Mouse (Mus musculus): ENCODE measurements around the gene Slc17a5. TPM values are rescaled to one million over a fixed set of nuclear protein-coding genes. Genes with fewer than 3 reads are reported as not detected.

The Slc17a5 gene
- polyA plus RNA-seq, 1 experiment from 2014 or later, result 8.5 TPM

DNA sequence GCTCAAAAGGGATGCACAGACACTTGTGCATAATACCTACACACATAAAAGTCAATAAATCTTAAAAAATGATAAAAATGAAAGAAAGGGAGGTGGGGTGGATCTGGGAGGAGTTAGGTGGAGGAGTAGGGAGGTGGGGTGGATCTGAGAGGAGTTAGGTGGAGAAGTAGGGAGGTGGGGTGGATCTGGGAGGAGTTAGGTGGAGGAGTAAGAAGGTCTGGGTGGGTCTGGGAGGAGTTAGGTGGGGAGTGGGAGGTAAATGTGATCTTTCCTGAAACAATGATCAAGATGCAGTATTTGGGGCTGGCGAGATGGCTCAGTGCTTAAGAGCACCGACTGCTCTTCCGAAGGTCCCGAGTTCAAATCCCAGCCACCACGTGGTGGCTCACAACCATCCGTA, 82.6 kb downstream of the Slc17a5 start:
- Histone ChIP-seq H3K4me3 (ENCODE audit: low read depth, low read length) (no peak overlapping the region), H3K27me3 (replicated peaks; ENCODE audit: control insufficient read depth, insufficient read depth, low read length) (no peaks in the 10 kb centered on the region), H3K4me2 (no peak overlapping the region), H3K9ac (ENCODE audit: low read depth, low read length) (no peak overlapping the region), H3K36me3 (ENCODE audit: control insufficient read depth, insufficient read depth, low read length) (no peaks in the 10 kb centered on the region), H3K9me3 (ENCODE audit: control insufficient read depth, low read length) (no peaks in the 10 kb centered on the region), H3K4me1 (replicated peaks; ENCODE audit: control insufficient read depth, insufficient read depth, low read length) (peaks cover 14% of the 10 kb centered on the region), H3K27ac (ENCODE audit: low read depth, low read length) (no peak overlapping the region)
- no peak for DNase-seq (ENCODE audit: low spot score)
- WGBS, result 86% methylated on average over 6 of the region's 6 CpGs
- ATAC-seq (replicated peaks; ENCODE audit: low FRiP score), result no peak

DNA sequence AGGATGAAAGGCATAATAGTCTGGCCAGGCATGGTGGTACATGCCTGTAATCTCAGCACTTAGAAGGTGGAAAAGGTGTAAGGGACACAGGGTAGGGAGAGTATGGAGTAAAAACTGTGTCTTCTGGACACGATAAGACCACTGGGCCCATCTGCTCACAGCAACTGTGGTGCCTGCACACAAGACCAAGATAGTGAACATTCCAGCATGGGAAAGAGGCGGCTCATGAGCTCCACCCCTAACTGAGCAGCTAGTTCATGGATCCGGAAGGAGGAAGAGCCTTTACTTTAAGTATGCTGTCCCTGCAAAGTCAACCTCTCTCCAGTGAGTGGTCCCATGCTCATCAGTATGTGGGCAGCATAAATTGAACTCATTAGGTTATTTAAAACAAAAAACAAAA, 83.2 kb downstream of the Slc17a5 start:
- H3K9ac ChIP-seq (ENCODE audit: low read depth, low read length), result no peak overlapping the region
- H3K9me3 ChIP-seq (ENCODE audit: control insufficient read depth, low read length), result no peaks in the 10 kb centered on the region
- peaks cover 14% of the 10 kb centered on the region for H3K4me1 ChIP-seq (replicated peaks; ENCODE audit: control insufficient read depth, insufficient read depth, low read length)
- no peak overlapping the region for H3K4me2 ChIP-seq
- no peaks in the 10 kb centered on the region for H3K27me3 ChIP-seq (replicated peaks; ENCODE audit: control insufficient read depth, insufficient read depth, low read length)
- ATAC-seq (replicated peaks; ENCODE audit: low FRiP score) (no peak), DNase-seq (ENCODE audit: low spot score) (no peak)
- WGBS, result 57% methylated on average over 3 of the region's 3 CpGs
- no peak overlapping the region for H3K27ac ChIP-seq (ENCODE audit: low read depth, low read length)
- H3K36me3 ChIP-seq (ENCODE audit: control insufficient read depth, insufficient read depth, low read length), result no peaks in the 10 kb centered on the region
- no peak overlapping the region for H3K4me3 ChIP-seq (ENCODE audit: low read depth, low read length)

DNA sequence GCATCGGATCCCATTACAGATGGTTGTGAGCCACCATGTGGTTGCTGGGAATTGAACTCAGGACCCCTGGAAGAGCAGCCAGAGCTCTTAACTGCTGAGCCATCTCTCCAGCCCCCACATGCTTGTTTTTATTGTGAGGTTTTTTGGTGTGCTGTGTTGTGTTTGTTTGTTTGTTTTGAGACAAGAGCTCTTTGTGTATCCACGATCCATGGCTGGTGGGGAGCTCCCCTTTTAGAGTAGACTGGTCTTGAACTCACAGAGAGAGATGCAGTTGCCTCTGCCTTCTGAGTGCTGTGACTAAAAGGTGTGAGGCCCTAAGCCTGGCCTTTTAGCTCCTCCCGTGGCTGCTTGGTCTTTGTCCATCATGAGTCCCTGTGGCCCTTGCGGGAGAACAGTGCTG, 83.7 kb downstream of the Slc17a5 start:
- no peak for ATAC-seq (replicated peaks; ENCODE audit: low FRiP score)
- no peak overlapping the region for H3K4me2 ChIP-seq
- WGBS, result 66% methylated on average over 4 of the region's 4 CpGs
- no peaks in the 10 kb centered on the region for H3K27me3 ChIP-seq (replicated peaks; ENCODE audit: control insufficient read depth, insufficient read depth, low read length)
- no peak for DNase-seq (ENCODE audit: low spot score)
- no peak overlapping the region for H3K4me3 ChIP-seq (ENCODE audit: low read depth, low read length)
- H3K9ac ChIP-seq (ENCODE audit: low read depth, low read length), result no peak overlapping the region
- H3K27ac ChIP-seq (ENCODE audit: low read depth, low read length), result no peak overlapping the region
- H3K9me3 ChIP-seq (ENCODE audit: control insufficient read depth, low read length), result no peaks in the 10 kb centered on the region
- H3K4me1 ChIP-seq (replicated peaks; ENCODE audit: control insufficient read depth, insufficient read depth, low read length), result peaks cover 14% of the 10 kb centered on the region
- no peaks in the 10 kb centered on the region for H3K36me3 ChIP-seq (ENCODE audit: control insufficient read depth, insufficient read depth, low read length)

DNA sequence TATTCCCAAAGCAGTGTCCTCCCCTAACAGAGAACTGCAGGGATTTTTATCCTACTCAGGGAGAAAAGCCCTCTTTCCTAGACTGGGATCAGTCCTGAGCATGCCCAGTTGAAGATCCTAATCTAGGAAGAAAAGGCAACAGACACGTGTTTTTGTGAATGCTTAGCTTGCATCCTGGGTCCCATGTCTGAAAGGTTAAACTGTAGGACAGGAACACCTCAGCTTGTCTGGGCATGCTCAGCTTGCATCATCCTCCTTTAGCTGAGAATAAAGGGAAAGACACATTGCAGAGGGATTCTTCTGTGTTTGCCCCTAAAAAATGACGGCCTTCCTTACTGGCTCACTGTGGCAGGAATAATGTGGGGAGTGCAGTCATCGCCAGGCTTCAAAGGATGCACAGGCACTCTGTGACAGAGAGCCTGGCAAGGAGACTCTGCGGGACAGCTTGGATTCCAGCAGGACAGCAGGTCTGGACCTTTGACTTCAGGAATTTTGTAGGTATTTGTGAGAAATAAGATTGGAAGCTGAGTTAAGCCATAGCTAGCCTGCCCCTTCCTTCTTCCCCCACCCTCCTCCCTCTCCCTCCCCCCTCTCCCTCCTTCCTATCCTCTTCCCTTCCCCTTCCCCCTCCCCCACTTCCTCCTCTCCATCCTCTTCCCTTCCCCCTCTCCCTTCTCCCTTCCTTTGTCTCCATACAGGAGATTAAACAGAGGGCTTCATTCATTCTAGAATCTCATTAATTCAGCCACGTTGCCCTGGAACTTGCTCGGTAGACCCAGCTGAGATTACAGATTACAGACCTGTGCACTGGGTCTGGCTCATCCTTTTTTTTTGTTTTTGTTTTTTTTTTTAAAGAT, 84.4 kb downstream of the Slc17a5 start:
- H3K4me1 ChIP-seq (replicated peaks; ENCODE audit: control insufficient read depth, insufficient read depth, low read length), result peaks cover 14% of the 10 kb centered on the region
- no peak overlapping the region for H3K4me3 ChIP-seq (ENCODE audit: low read depth, low read length)
- H3K4me2 ChIP-seq, result no peak overlapping the region
- ATAC-seq (replicated peaks; ENCODE audit: low FRiP score) (no peak), DNase-seq (ENCODE audit: low spot score) (no peak)
- 16% methylated on average over 6 of the region's 6 CpGs for WGBS
- H3K9me3 ChIP-seq (ENCODE audit: control insufficient read depth, low read length), result no peaks in the 10 kb centered on the region
- no peaks in the 10 kb centered on the region for H3K27me3 ChIP-seq (replicated peaks; ENCODE audit: control insufficient read depth, insufficient read depth, low read length)
- no peak overlapping the region for H3K9ac ChIP-seq (ENCODE audit: low read depth, low read length)
- no peak overlapping the region for H3K27ac ChIP-seq (ENCODE audit: low read depth, low read length)
- H3K36me3 ChIP-seq (ENCODE audit: control insufficient read depth, insufficient read depth, low read length), result no peaks in the 10 kb centered on the region

DNA sequence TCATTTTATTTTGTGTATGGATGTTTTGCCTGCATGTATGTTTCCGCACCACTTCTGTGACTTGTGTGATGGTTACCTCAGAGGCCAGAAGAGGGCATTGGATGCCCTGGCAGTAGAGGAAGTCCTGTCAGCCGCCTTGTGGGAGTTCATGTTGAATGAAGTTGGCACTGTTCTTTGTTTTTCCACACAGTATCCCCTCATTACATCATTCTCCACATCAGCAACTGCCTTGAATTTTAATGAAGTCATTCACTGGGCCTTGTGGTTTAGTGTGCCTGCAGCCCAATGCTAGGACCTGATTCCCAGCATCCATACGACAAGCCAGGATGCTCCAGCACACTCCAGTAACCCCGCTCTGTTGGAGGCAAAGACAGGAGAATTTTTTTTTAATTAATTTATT, 86.6 kb downstream of the Slc17a5 start:
- no peaks in the 10 kb centered on the region for H3K9me3 ChIP-seq (ENCODE audit: control insufficient read depth, low read length)
- peaks cover 9% of the 10 kb centered on the region for H3K4me1 ChIP-seq (replicated peaks; ENCODE audit: control insufficient read depth, insufficient read depth, low read length)
- no peak overlapping the region for H3K27ac ChIP-seq (ENCODE audit: low read depth, low read length)
- no peak overlapping the region for H3K9ac ChIP-seq (ENCODE audit: low read depth, low read length)
- no peak overlapping the region for H3K4me2 ChIP-seq
- no peak overlapping the region for H3K4me3 ChIP-seq (ENCODE audit: low read depth, low read length)
- no peaks in the 10 kb centered on the region for H3K36me3 ChIP-seq (ENCODE audit: control insufficient read depth, insufficient read depth, low read length)
- WGBS, result 91% methylated on average over 4 of the region's 4 CpGs
- DNase-seq (ENCODE audit: low spot score) (no peak), ATAC-seq (replicated peaks; ENCODE audit: low FRiP score) (no peak)
- H3K27me3 ChIP-seq (replicated peaks; ENCODE audit: control insufficient read depth, insufficient read depth, low read length), result no peaks in the 10 kb centered on the region

DNA sequence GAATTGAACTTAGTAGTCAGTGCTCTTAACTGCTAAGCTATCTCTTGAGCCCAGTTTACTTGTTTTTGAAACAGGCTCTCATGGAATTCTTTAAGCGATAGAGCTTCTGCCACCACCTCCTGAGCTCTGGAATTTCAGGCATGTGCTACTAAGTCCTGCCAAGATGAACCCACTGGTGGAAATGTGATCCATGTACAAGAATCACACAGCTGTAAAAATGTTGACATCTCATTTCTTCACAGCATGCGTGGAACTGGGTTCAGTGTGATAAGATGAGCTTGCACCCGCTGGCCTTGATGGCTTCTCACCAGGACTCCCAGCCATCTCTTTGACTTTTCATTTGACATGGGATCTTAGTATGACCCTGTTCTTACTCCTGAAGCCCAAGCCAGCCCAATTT, 87.5 kb downstream of the Slc17a5 start:
- no peak overlapping the region for H3K27ac ChIP-seq (ENCODE audit: low read depth, low read length)
- DNase-seq (ENCODE audit: low spot score) (no peak), ATAC-seq (replicated peaks; ENCODE audit: low FRiP score) (no peak)
- H3K9me3 ChIP-seq (ENCODE audit: control insufficient read depth, low read length), result no peaks in the 10 kb centered on the region
- no peak overlapping the region for H3K4me3 ChIP-seq (ENCODE audit: low read depth, low read length)
- no peaks in the 10 kb centered on the region for H3K36me3 ChIP-seq (ENCODE audit: control insufficient read depth, insufficient read depth, low read length)
- H3K9ac ChIP-seq (ENCODE audit: low read depth, low read length), result no peak overlapping the region
- H3K27me3 ChIP-seq (replicated peaks; ENCODE audit: control insufficient read depth, insufficient read depth, low read length), result no peaks in the 10 kb centered on the region
- H3K4me2 ChIP-seq, result no peak overlapping the region
- 0 out of 2 replicates have a peak, but pooled peaks cover 4% of the 10 kb centered on the region for H3K4me1 ChIP-seq (replicated peaks; ENCODE audit: control insufficient read depth, insufficient read depth, low read length)
- WGBS, result 58% methylated on average over 3 of the region's 3 CpGs

DNA sequence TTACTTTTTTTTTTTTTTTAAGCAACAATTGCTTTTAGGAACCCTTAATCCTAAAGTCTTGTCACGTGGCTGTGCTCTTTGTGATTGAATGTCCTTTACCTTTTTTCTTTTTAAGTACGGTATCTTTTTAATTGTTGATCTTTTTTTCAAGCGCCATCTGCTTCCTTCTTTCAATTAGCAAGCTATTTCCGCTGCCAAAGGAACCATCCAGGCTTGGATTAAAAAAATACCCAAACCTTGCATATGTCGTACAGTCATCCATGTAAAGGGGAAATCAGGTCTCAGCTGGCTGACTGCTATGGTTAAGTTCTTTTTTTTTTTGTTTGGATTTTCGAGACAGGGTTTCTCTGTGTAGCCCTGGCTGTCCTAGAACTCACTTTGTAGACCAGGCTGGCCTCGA, 94.7 kb downstream of the Slc17a5 start:
- Histone ChIP-seq H3K9ac (ENCODE audit: low read depth, low read length) (no peak overlapping the region), H3K4me2 (no peak overlapping the region), H3K27me3 (replicated peaks; ENCODE audit: control insufficient read depth, insufficient read depth, low read length) (no peaks in the 10 kb centered on the region), H3K4me3 (ENCODE audit: low read depth, low read length) (no peak overlapping the region), H3K27ac (ENCODE audit: low read depth, low read length) (no peak overlapping the region), H3K9me3 (ENCODE audit: control insufficient read depth, low read length) (no peaks in the 10 kb centered on the region), H3K36me3 (ENCODE audit: control insufficient read depth, insufficient read depth, low read length) (no peaks in the 10 kb centered on the region), H3K4me1 (replicated peaks; ENCODE audit: control insufficient read depth, insufficient read depth, low read length) (no peaks in the 10 kb centered on the region)
- 86% methylated on average over 7 of the region's 7 CpGs for WGBS
- DNase-seq (ENCODE audit: low spot score), result no peak
- no peak for ATAC-seq (replicated peaks; ENCODE audit: low FRiP score)

DNA sequence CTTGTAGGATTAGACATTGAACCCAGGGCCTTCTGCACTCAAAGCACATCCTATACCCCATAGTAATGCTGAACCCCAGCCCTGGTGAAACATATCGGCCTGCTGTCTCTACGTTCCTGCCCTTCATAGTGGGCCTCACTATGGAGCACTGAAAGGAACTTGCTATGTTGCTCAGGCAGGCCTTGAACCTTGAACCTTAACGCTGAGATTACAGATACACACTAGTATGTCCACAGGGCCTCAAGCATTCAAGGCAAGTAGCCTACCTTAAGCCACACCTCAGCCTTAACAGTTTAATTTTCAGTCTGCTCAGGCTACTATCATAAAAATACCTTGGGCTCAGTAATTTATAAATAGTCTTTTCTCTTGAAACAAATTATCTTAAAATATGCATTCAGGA, 95.6 kb downstream of the Slc17a5 start:
- DNase-seq (ENCODE audit: low spot score) (no peak), ATAC-seq (replicated peaks; ENCODE audit: low FRiP score) (no peak; the same call in 1 of the 2 replicates)
- no peak overlapping the region for H3K4me3 ChIP-seq (ENCODE audit: low read depth, low read length)
- no peak overlapping the region for H3K27ac ChIP-seq (ENCODE audit: low read depth, low read length)
- H3K27me3 ChIP-seq (replicated peaks; ENCODE audit: control insufficient read depth, insufficient read depth, low read length), result no peaks in the 10 kb centered on the region
- no peaks in the 10 kb centered on the region for H3K36me3 ChIP-seq (ENCODE audit: control insufficient read depth, insufficient read depth, low read length)
- H3K4me2 ChIP-seq, result no peak overlapping the region
- H3K4me1 ChIP-seq (replicated peaks; ENCODE audit: control insufficient read depth, insufficient read depth, low read length), result no peaks in the 10 kb centered on the region
- 84% methylated on average over 3 of the region's 3 CpGs for WGBS
- no peak overlapping the region for H3K9ac ChIP-seq (ENCODE audit: low read depth, low read length)
- no peaks in the 10 kb centered on the region for H3K9me3 ChIP-seq (ENCODE audit: control insufficient read depth, low read length)

DNA sequence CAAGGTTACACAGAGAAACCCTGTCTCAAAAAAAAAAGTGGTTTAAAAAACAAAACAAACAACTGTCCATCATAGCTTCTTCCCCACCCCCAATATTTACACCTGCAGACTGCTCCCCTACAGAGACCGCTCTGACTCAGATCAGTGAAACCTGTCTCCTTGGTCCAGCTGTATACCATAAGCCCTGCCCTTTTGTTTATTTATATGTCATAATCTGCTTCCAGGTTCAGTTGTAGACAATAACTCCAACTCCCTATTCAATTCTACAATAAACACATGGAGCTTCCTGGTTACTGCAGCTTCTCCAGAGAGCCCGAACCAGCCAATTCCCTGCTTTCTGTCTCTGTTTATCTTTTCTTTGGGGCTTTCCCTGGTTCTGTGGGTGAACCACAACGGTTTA, 96.7 kb downstream of the Slc17a5 start:
- 69% methylated on average over 3 of the region's 3 CpGs for WGBS
- no peak for DNase-seq (ENCODE audit: low spot score)
- Histone ChIP-seq H3K27me3 (replicated peaks; ENCODE audit: control insufficient read depth, insufficient read depth, low read length) (no peaks in the 10 kb centered on the region), H3K27ac (ENCODE audit: low read depth, low read length) (no peak overlapping the region), H3K4me1 (replicated peaks; ENCODE audit: control insufficient read depth, insufficient read depth, low read length) (no peaks in the 10 kb centered on the region), H3K9ac (ENCODE audit: low read depth, low read length) (no peak overlapping the region), H3K9me3 (ENCODE audit: control insufficient read depth, low read length) (no peaks in the 10 kb centered on the region), H3K36me3 (ENCODE audit: control insufficient read depth, insufficient read depth, low read length) (no peaks in the 10 kb centered on the region), H3K4me3 (ENCODE audit: low read depth, low read length) (no peak overlapping the region), H3K4me2 (no peak overlapping the region)
- no peak for ATAC-seq (replicated peaks; ENCODE audit: low FRiP score)
